Mouse (Mus musculus) CH12.LX (cell line): ENCODE data around the gene Pla1a. TPM values are rescaled to one million over a fixed set of nuclear protein-coding genes. Genes with fewer than 3 reads are reported as not detected.

Experiments used
- DNase-seq: peaks from one replicate; pipeline ENCODE4 v3.0.0-alpha.2; 2013; ENCODE audit errors: extremely low read depth
- H3K27ac ChIP-seq: 2 replicates; pipeline ENCODE4 v1.5.1; 2012; ENCODE audit warnings: low read depth, mild to moderate bottlenecking, control low read depth, moderate library complexity; ENCODE audit not compliant: insufficient read depth
- H3K27me3 ChIP-seq: replicated peaks from 2 replicates; pipeline ENCODE3; 2012; ENCODE audit warnings: inconsistent platforms
- H3K36me3 ChIP-seq, 2 experiments: replicated peaks in 1 of 2; 2 replicates each; pipeline versions ENCODE3 to v1.6.1; 2012; ENCODE audit warnings: inconsistent platforms in 1 of 2, low read length in 1 of 2, mild to moderate bottlenecking in 1 of 2, mixed read lengths in 1 of 2, moderate library complexity in 1 of 2; ENCODE audit not compliant: control insufficient read depth in 1 of 2, insufficient read depth in 1 of 2
- H3K4me1 ChIP-seq, 2 experiments: 2 replicates each; pipeline ENCODE4 v1.6.1; 2012; ENCODE audit warnings: inconsistent platforms in 1 of 2, moderate library complexity in 1 of 2; ENCODE audit not compliant: insufficient read depth in 2 of 2, control insufficient read depth in 1 of 2
- H3K4me2 ChIP-seq: 2 replicates; pipeline ENCODE4 v1.6.1; 2012; ENCODE audit warnings: low read depth, mild to moderate bottlenecking, control low read depth; ENCODE audit not compliant: poor library complexity, insufficient read depth, severe bottlenecking
- H3K4me3 ChIP-seq, 3 experiments: fragments of 150-350 bp in 1 of 3; sonication (generic) in 1 of 3; replicated peaks in 1 of 3; 2 replicates each; pipeline versions ENCODE3 to v1.5.1; 2011 to 2012; ENCODE audit warnings: low read depth in 2 of 3, low read length in 2 of 3, mild to moderate bottlenecking in 2 of 3, moderate library complexity in 2 of 3, control low read depth in 1 of 3, improper control_type of control experiment in 1 of 3, inconsistent platforms in 1 of 3, mixed read lengths in 1 of 3; ENCODE audit not compliant: poor library complexity in 1 of 3
- H3K79me2 ChIP-seq: replicated peaks from 2 replicates; pipeline ENCODE4 v1.6.1; 2012; ENCODE audit warnings: mild to moderate bottlenecking, moderate library complexity; ENCODE audit not compliant: control insufficient read depth, poor library complexity, insufficient read depth, severe bottlenecking; ENCODE audit errors: extremely low read depth
- H3K9ac ChIP-seq: 2 replicates; pipeline ENCODE4 v1.6.1; 2012; ENCODE audit warnings: low read depth, mild to moderate bottlenecking, control low read depth, moderate library complexity; ENCODE audit not compliant: insufficient read depth
- H3K9me3 ChIP-seq: replicated peaks from 2 replicates; pipeline ENCODE3; 2012; ENCODE audit warnings: low read length, inconsistent platforms, mixed read lengths
- BHLHE40 ChIP-seq: IDR thresholded peaks from 2 replicates; pipeline ENCODE4 v1.6.1; 2011; ENCODE audit warnings: mild to moderate bottlenecking, low read depth, low read length, improper control_type of control experiment
- CHD1 ChIP-seq: IDR thresholded peaks from 2 replicates; pipeline ENCODE4 v1.6.1; 2012; ENCODE audit warnings: low read depth, low read length, improper control_type of control experiment, inconsistent platforms
- CHD2 ChIP-seq: IDR thresholded peaks from 2 replicates; pipeline ENCODE4 v1.6.1; 2011; ENCODE audit warnings: low read length, improper control_type of control experiment
- CTCF ChIP-seq, 2 experiments: IDR thresholded peaks in 1 of 2; conservative IDR thresholded peaks in 1 of 2; 2 replicates each; pipeline ENCODE4 v1.5.1; 2011 to 2012; ENCODE audit warnings: low read depth in 2 of 2, low read length in 2 of 2, improper control_type of control experiment in 1 of 2, inconsistent platforms in 1 of 2, mild to moderate bottlenecking in 1 of 2, moderate library complexity in 1 of 2
- E2F4 ChIP-seq: IDR thresholded peaks from 2 replicates; pipeline ENCODE4 v1.6.1; 2011; ENCODE audit warnings: low read depth, low read length, improper control_type of control experiment; ENCODE audit not compliant: insufficient replicate concordance
- ELF1 ChIP-seq: IDR thresholded peaks from 2 replicates; pipeline ENCODE4 v1.6.1; 2014; ENCODE audit warnings: low read depth, mild to moderate bottlenecking, inconsistent platforms, low read length, improper control_type of control experiment
- EP300 ChIP-seq: IDR thresholded peaks from 2 replicates; pipeline ENCODE4 v1.6.1; 2011; ENCODE audit warnings: low read length, improper control_type of control experiment
- ETS1 ChIP-seq: conservative IDR thresholded peaks from 2 replicates; pipeline ENCODE4 v1.6.1; 2012; ENCODE audit warnings: low read depth, mild to moderate bottlenecking, inconsistent platforms, low read length, improper control_type of control experiment, moderate library complexity
- GABPA ChIP-seq: IDR thresholded peaks from 2 replicates; pipeline ENCODE4 v1.6.1; 2012; ENCODE audit warnings: low read depth, low read length, improper control_type of control experiment, inconsistent platforms; ENCODE audit not compliant: insufficient replicate concordance
- HCFC1 ChIP-seq: IDR thresholded peaks from 2 replicates; pipeline ENCODE4 v1.6.1; 2012; ENCODE audit warnings: low read depth, mild to moderate bottlenecking, inconsistent platforms, low read length, improper control_type of control experiment
- IRF4 ChIP-seq: IDR thresholded peaks from 2 replicates; pipeline ENCODE4 v1.6.1; 2014; ENCODE audit warnings: low read depth, mild to moderate bottlenecking, inconsistent platforms, low read length, improper control_type of control experiment
- JUN ChIP-seq: IDR thresholded peaks from 2 replicates; pipeline ENCODE4 v1.6.1; 2011; ENCODE audit warnings: low read depth, mild to moderate bottlenecking, low read length, improper control_type of control experiment, moderate library complexity; ENCODE audit not compliant: insufficient read depth
- JUND ChIP-seq: conservative IDR thresholded peaks from 2 replicates; pipeline ENCODE4 v1.6.1; 2011; ENCODE audit warnings: low read depth, low read length, improper control_type of control experiment
- KAT2A ChIP-seq: IDR thresholded peaks from 2 replicates; pipeline ENCODE4 v1.6.1; 2012; ENCODE audit warnings: low read length, improper control_type of control experiment, inconsistent platforms; ENCODE audit not compliant: insufficient replicate concordance
- MAFK ChIP-seq: IDR thresholded peaks from 2 replicates; pipeline ENCODE4 v1.6.1; 2011; ENCODE audit warnings: low read length, improper control_type of control experiment; ENCODE audit not compliant: insufficient replicate concordance
- MAX ChIP-seq: IDR thresholded peaks from 2 replicates; pipeline ENCODE4 v1.6.1; 2011; ENCODE audit warnings: low read length, improper control_type of control experiment
- MAZ ChIP-seq: IDR thresholded peaks from 2 replicates; pipeline ENCODE4 v1.6.1; 2012; ENCODE audit warnings: low read depth, mild to moderate bottlenecking, inconsistent platforms, low read length, improper control_type of control experiment, moderate library complexity
- MEF2A ChIP-seq: IDR thresholded peaks from 2 replicates; pipeline ENCODE4 v1.6.1; 2014; ENCODE audit warnings: low read depth, mild to moderate bottlenecking, inconsistent platforms, low read length, improper control_type of control experiment, borderline replicate concordance
- MXI1 ChIP-seq: IDR thresholded peaks from 2 replicates; pipeline ENCODE4 v1.6.1; 2011; ENCODE audit warnings: mild to moderate bottlenecking, low read depth, low read length, improper control_type of control experiment
- MYC ChIP-seq: IDR thresholded peaks from 2 replicates; pipeline ENCODE4 v1.6.1; 2011; ENCODE audit warnings: low read depth, mild to moderate bottlenecking, improper control_type of control experiment, low read length
- NELFE ChIP-seq: IDR thresholded peaks from 2 replicates; pipeline ENCODE4 v1.6.1; 2011; ENCODE audit warnings: low read depth, low read length, improper control_type of control experiment
- NRF1 ChIP-seq: IDR thresholded peaks from 2 replicates; pipeline ENCODE4 v1.6.1; 2014; ENCODE audit warnings: low read depth, mild to moderate bottlenecking, inconsistent platforms, low read length, improper control_type of control experiment, moderate library complexity
- PAX5 ChIP-seq: IDR thresholded peaks from 2 replicates; pipeline ENCODE4 v1.6.1; 2012; ENCODE audit warnings: low read length, inconsistent platforms, mixed read lengths
- POLR2A ChIP-seq: IDR thresholded peaks from 2 replicates; pipeline ENCODE4 v1.6.1; 2011; ENCODE audit warnings: low read depth, mild to moderate bottlenecking, improper control_type of control experiment, low read length
- POLR2AphosphoS2 ChIP-seq: IDR thresholded peaks from 2 replicates; pipeline ENCODE4 v1.6.1; 2011; ENCODE audit warnings: low read depth, low read length, improper control_type of control experiment
- RAD21 ChIP-seq: IDR thresholded peaks from 2 replicates; pipeline ENCODE4 v1.6.1; 2011; ENCODE audit warnings: low read depth, mild to moderate bottlenecking, low read length, improper control_type of control experiment, moderate library complexity
- RCOR1 ChIP-seq: conservative IDR thresholded peaks from 2 replicates; pipeline ENCODE4 v1.6.1; 2012; ENCODE audit warnings: low read depth, mild to moderate bottlenecking, inconsistent platforms, low read length, improper control_type of control experiment
- SIN3A ChIP-seq: IDR thresholded peaks from 2 replicates; pipeline ENCODE4 v1.6.1; 2012; ENCODE audit warnings: low read length, improper control_type of control experiment, inconsistent platforms
- SMC3 ChIP-seq: IDR thresholded peaks from 2 replicates; pipeline ENCODE4 v1.6.1; 2011; ENCODE audit warnings: low read depth, low read length, improper control_type of control experiment
- TBP ChIP-seq: conservative IDR thresholded peaks from 2 replicates; pipeline ENCODE4 v1.6.1; 2011; ENCODE audit warnings: low read depth, low read length, improper control_type of control experiment
- TCF12 ChIP-seq: IDR thresholded peaks from 2 replicates; pipeline ENCODE4 v1.6.1; 2014; ENCODE audit warnings: low read depth, mild to moderate bottlenecking, inconsistent platforms, low read length, improper control_type of control experiment
- UBTF ChIP-seq: IDR thresholded peaks from 2 replicates; pipeline ENCODE4 v1.6.1; 2012; ENCODE audit warnings: low read depth, mild to moderate bottlenecking, inconsistent platforms, low read length, improper control_type of control experiment, moderate library complexity
- USF1 ChIP-seq: IDR thresholded peaks from 2 replicates; pipeline ENCODE4 v1.6.1; 2014; ENCODE audit warnings: low read depth, mild to moderate bottlenecking, inconsistent platforms, low read length, improper control_type of control experiment
- USF2 ChIP-seq: conservative IDR thresholded peaks from 2 replicates; pipeline ENCODE4 v1.6.1; 2011; ENCODE audit warnings: low read depth, low read length, improper control_type of control experiment
- ZC3H11A ChIP-seq: IDR thresholded peaks from 2 replicates; pipeline ENCODE4 v1.6.1; 2012; ENCODE audit warnings: low read depth, mild to moderate bottlenecking, inconsistent platforms, low read length, improper control_type of control experiment
- ZKSCAN1 ChIP-seq: IDR thresholded peaks from 2 replicates; pipeline ENCODE4 v1.6.1; 2012; ENCODE audit warnings: low read depth, inconsistent platforms, low read length, improper control_type of control experiment, borderline replicate concordance
- ZMIZ1 ChIP-seq: IDR thresholded peaks from 2 replicates; pipeline ENCODE4 v1.6.1; 2012; ENCODE audit warnings: low read depth, mild to moderate bottlenecking, inconsistent platforms, low read length, improper control_type of control experiment
- ZNF384 ChIP-seq: IDR thresholded peaks from 2 replicates; pipeline ENCODE4 v1.6.1; 2012; ENCODE audit warnings: low read depth, low read length, improper control_type of control experiment, inconsistent platforms
- dilution Hi-C: fragments of 300-500 bp; cut with MboI; formaldehyde crosslinking; loops from 2 replicates; pipeline ENCODE4 v1.14.3; 2020; ENCODE audit warnings: low sequenced_read_pairs; ENCODE audit not compliant: extremely low pct_unique_long_range_greater_than_20kb, extremely low pct_ligation_motif_present
- in situ Hi-C: fragments of 300-500 bp; cut with MboI; formaldehyde crosslinking; loops from 3 replicates; pipeline ENCODE4 v1.14.3; 2019; ENCODE audit warnings: low sequenced_read_pairs, low pct_ligation_motif_present, low pct_unique_long_range_greater_than_20kb, mixed read lengths
- polyA plus RNA-seq: library from polyadenylated mRNA; unstranded; fragments of >175 nt; gene quantifications from 2 replicates; pipeline ENCODE4 v1.2.1, GENCODE M21; 2012; ENCODE audit warnings: low read depth; ENCODE audit not compliant: insufficient read length
- total RNA-seq, 2 experiments: library from RNA; depleted of rRNA; stranded (reverse); fragments of 300-350 nt in 1 of 2; fragments of >200 nt in 1 of 2; gene quantifications; 2 replicates each; pipeline ENCODE4 v1.2.3; 2012 to 2014

Pla1a gene
- total and polyA plus RNA-seq, 3 experiments: 9.3 to 27.9 (median 14.3) TPM

DNA sequence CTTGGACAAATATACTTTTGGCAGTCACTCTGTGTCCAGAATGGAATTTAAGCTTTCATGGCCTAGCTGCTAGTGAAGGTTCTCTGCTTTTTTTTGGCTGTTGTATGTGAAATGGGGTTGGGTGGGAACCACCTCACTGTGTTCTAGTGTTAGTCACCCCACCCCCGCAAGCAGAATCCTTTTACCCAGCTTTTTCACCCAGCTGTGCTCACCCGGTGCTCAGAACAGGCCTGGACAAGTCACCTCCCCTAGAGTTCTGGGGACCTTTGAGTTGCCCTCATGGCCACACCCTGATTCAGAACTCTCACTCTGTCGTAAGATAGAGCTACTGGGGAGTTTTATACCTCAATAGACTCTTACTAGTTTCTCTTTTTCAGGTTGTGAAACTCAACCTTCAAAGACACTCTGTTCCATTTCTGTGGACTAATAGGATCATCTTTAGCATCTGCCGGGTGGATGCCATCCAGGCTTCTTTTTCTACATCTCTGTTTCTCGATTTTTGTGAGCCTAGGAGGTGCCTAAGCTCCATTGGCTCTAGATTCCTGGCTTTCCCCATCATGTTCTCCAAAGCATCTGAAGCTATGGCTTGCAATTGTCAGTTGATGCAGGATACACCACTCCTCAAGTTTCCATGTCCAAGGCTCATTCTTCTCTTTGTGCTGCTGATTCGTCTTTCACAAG, 25.8 kb upstream of the Pla1a start:
- peak overlapping the region; percentile 97 for H3K27ac ChIP-seq
- TF ChIP-seq EP300: peak; percentile 91
- no peak for TF ChIP-seq PAX5
- peak; percentile 54; the same call in 1 of the 2 replicates for TF ChIP-seq JUND
- TF ChIP-seq HCFC1: peak; percentile 67
- 0 out of 2 replicates have a peak, but pooled peaks have one; percentile 28 for TF ChIP-seq ELF1
- TF ChIP-seq IRF4: peak; percentile 92
- TF ChIP-seq POLR2A: peak; percentile 79
- peak; percentile 87 for TF ChIP-seq ZNF384
- peak; percentile 96 for TF ChIP-seq ETS1
- TF ChIP-seq MYC: peak; percentile 94
- peak; percentile 89; the same call in 1 of the 2 replicates for TF ChIP-seq MXI1
- TF ChIP-seq ZC3H11A: no peak
- no peak for TF ChIP-seq USF1
- TF ChIP-seq E2F4: 0 out of 2 replicates have a peak, but pooled peaks have one; percentile 48
- peak; percentile 96 for TF ChIP-seq SIN3A
- TF ChIP-seq NRF1: no peak
- TF ChIP-seq TBP: peak; percentile 94
- peak; percentile 71; the same call in 1 of the 2 replicates for TF ChIP-seq KAT2A
- TF ChIP-seq BHLHE40: peak; percentile 81
- no peak for TF ChIP-seq GABPA
- peak; percentile 100 for TF ChIP-seq TCF12
- TF ChIP-seq CTCF (conservative IDR thresholded peaks at IDR 0.05 in 1 of 2, IDR thresholded peaks at IDR 0.05 in 1 of 2; ENCODE audit: low read depth in 2 of 2, low read length in 2 of 2): no peak
- TF ChIP-seq MEF2A: peak; percentile 94
- TF ChIP-seq MAX: peak; percentile 92
- no peak for TF ChIP-seq USF2
- peak; percentile 94 for TF ChIP-seq ZMIZ1
- no peak; the same call in 1 of the 2 replicates for TF ChIP-seq ZKSCAN1
- TF ChIP-seq NELFE: peak; percentile 83
- peak; percentile 8; the same call in 1 of the 2 replicates for TF ChIP-seq SMC3
- peak; percentile 99 for TF ChIP-seq CHD1
- peak; percentile 94 for TF ChIP-seq UBTF
- peak; percentile 91 for TF ChIP-seq CHD2
- TF ChIP-seq RCOR1: peak; percentile 89; the same call in 1 of the 2 replicates
- TF ChIP-seq POLR2AphosphoS2: 0 out of 2 replicates have a peak, but pooled peaks have one; percentile 66
- TF ChIP-seq RAD21: peak; percentile 12
- no peak; the same call in 1 of the 2 replicates for TF ChIP-seq MAFK
- peak; percentile 90 for TF ChIP-seq MAZ
- TF ChIP-seq JUN: peak; percentile 33; the same call in 1 of the 2 replicates
- H3K4me2 ChIP-seq: peak overlapping the region; percentile 85
- peak; percentile 94 for DNase-seq
- H3K9ac ChIP-seq: peak overlapping the region; percentile 97
- peaks cover 7 to 25% of the 10 kb centered on the region in 2 experiments for H3K36me3 ChIP-seq
- dilution Hi-C loops (no loop called here), in situ Hi-C loops (no loop called here)
- H3K4me1 ChIP-seq: peaks cover 0 to 30% of the 10 kb centered on the region in 2 experiments; a peak in 2 of 4 replicates
- peak overlapping the region; percentile 57 to 98 (median 83) for H3K4me3 ChIP-seq
- H3K79me2 ChIP-seq: peaks cover 87% of the 10 kb centered on the region
- H3K27me3 ChIP-seq: no peaks in the 10 kb centered on the region
- no peaks in the 10 kb centered on the region for H3K9me3 ChIP-seq
